Mouse (Mus musculus) bone marrow, adult 2 months (tissue): ENCODE data around the gene Sgpp2. TPM values are rescaled to one million over a fixed set of nuclear protein-coding genes. Genes with fewer than 3 reads are reported as not detected.

Source experiments
- H3K27ac ChIP-seq: fragments of 200-500 bp; 2 replicates; pipeline ENCODE4 v1.5.1; 2012; ENCODE audit warnings: low read depth, mild to moderate bottlenecking, control low read depth, inconsistent platforms, low read length; ENCODE audit not compliant: control insufficient read depth, poor library complexity, insufficient read depth
- H3K4me1 ChIP-seq: fragments of 200-500 bp; 2 replicates; pipeline ENCODE4 v1.6.1; 2011; ENCODE audit warnings: low read length; ENCODE audit not compliant: control insufficient read depth, insufficient read depth
- H3K4me3 ChIP-seq: fragments of 200-500 bp; replicated peaks from 2 replicates; pipeline ENCODE3; 2011; ENCODE audit warnings: mild to moderate bottlenecking, low read depth, low read length, control low read depth; ENCODE audit not compliant: control insufficient read depth
- CTCF ChIP-seq: fragments of 200-500 bp; IDR thresholded peaks from 2 replicates; pipeline ENCODE4 v1.5.1; 2011; ENCODE audit warnings: low read length, control low read depth; ENCODE audit not compliant: control insufficient read depth, insufficient read depth
- POLR2A ChIP-seq: fragments of 200-500 bp; IDR thresholded peaks from 2 replicates; pipeline ENCODE4 v1.6.1; 2011; ENCODE audit warnings: low read depth, mild to moderate bottlenecking, control low read depth, low read length, borderline replicate concordance; ENCODE audit not compliant: control insufficient read depth
- WGBS: fragments of 180-500 bp; shearing (Covaris S2); methylation state at CpG from one replicate; pipeline ENCODE4 v1.1.7; 2018; 5-methylcytosine and 5-hydroxymethylcytosine counted together
- polyA plus RNA-seq: library from polyadenylated mRNA; stranded (reverse); fragments of >200 nt; gene quantifications from 2 replicates; pipeline ENCODE4 v1.2.4, GENCODE M21; 2011; ENCODE audit warnings: low replicate concordance; ENCODE audit not compliant: missing spikeins, insufficient read depth, insufficient read length

The Sgpp2 gene
- polyA plus RNA-seq, 1 experiment, result 0.62 TPM

- no peak overlapping the region for H3K4me3 ChIP-seq
- no peak overlapping the region for H3K27ac ChIP-seq
- no peaks in the 10 kb centered on the region for H3K4me1 ChIP-seq
- no peak for TF ChIP-seq CTCF
- TF ChIP-seq POLR2A, result no peak
- 29% methylated on average over 6 of the region's 6 CpGs for WGBS
Measured at GRCm38 (mm10) chr1:78370121-78370520, 60.0 kb downstream of the Sgpp2 start.

- no peak for TF ChIP-seq POLR2A
- TF ChIP-seq CTCF, result no peak
- H3K4me3 ChIP-seq, result no peak overlapping the region
- no peaks in the 10 kb centered on the region for H3K4me1 ChIP-seq
- no peak overlapping the region for H3K27ac ChIP-seq
- WGBS, result 84% methylated on average over 2 of the region's 2 CpGs
Measured at GRCm38 (mm10) chr1:78371569-78372236, 61.6 kb downstream of the Sgpp2 start.

- Histone ChIP-seq H3K4me3 (no peak overlapping the region), H3K4me1 (no peaks in the 10 kb centered on the region), H3K27ac (no peak overlapping the region)
- WGBS, result 88% methylated on average over 9 of the region's 9 CpGs
- TF ChIP-seq POLR2A, result no peak
- no peak for TF ChIP-seq CTCF
Measured at GRCm38 (mm10) chr1:78372316-78372715, 62.2 kb downstream of the Sgpp2 start.

- TF ChIP-seq CTCF, result no peak
- TF ChIP-seq POLR2A, result no peak
- Histone ChIP-seq H3K4me1 (no peaks in the 10 kb centered on the region), H3K4me3 (no peak overlapping the region), H3K27ac (no peak overlapping the region)
- 78% methylated on average over 5 of the region's 5 CpGs for WGBS
Measured at GRCm38 (mm10) chr1:78373836-78374235, 63.7 kb downstream of the Sgpp2 start.

- 79% methylated on average over 3 of the region's 3 CpGs for WGBS
- H3K27ac ChIP-seq, result no peak overlapping the region
- H3K4me3 ChIP-seq, result no peak overlapping the region
- TF ChIP-seq CTCF, result no peak
- no peak for TF ChIP-seq POLR2A
- no peaks in the 10 kb centered on the region for H3K4me1 ChIP-seq
Measured at GRCm38 (mm10) chr1:78375058-78375457, 64.9 kb downstream of the Sgpp2 start.

GRCm38 (mm10) chr1:78380950-78381349, 70.8 kb downstream of the Sgpp2 start:
- Histone ChIP-seq H3K27ac (no peak overlapping the region), H3K4me3 (no peak overlapping the region), H3K4me1 (no peaks in the 10 kb centered on the region)
- 90% methylated on average over 4 of the region's 4 CpGs for WGBS
- TF ChIP-seq CTCF, result no peak
- TF ChIP-seq POLR2A, result no peak

GRCm38 (mm10) chr1:78387854-78388253, 77.7 kb downstream of the Sgpp2 start:
- Histone ChIP-seq H3K4me1 (no peaks in the 10 kb centered on the region), H3K4me3 (no peak overlapping the region), H3K27ac (no peak overlapping the region)
- TF ChIP-seq CTCF (no peak), POLR2A (no peak)
- WGBS, result 46% methylated on average over 4 of the region's 4 CpGs

- 81% methylated on average over 3 of the region's 3 CpGs for WGBS
- Histone ChIP-seq H3K4me3 (no peak overlapping the region), H3K4me1 (no peaks in the 10 kb centered on the region), H3K27ac (no peak overlapping the region)
- TF ChIP-seq POLR2A, result no peak
- TF ChIP-seq CTCF, result no peak
Measured at GRCm38 (mm10) chr1:78388848-78389247, 78.7 kb downstream of the Sgpp2 start.
